Mouse (Mus musculus): Measurements from ENCODE around the gene Pecam1.

DNA sequence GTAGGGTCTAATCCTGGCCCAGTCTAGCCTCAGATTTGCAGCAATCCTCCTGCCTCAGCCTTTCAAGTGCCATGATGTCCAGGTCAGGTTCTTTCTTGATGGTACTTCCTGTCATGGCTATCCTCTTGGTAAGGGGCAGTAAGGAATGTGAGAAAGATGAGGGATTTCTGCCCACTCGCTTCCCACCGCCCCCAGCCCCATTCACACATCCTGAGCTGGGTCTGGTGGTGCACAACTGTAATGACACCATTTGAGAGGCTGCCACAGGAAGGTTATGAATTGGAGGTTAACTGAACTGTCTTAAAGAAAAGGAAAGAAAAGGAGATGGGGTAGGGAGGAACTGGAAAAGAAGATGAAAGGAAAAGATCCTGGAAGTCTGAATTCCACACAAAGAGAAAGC is 84.6 kb downstream of the Pecam1 start:
- TF ChIP-seq CTCF (IDR thresholded peaks at IDR 0.05; ENCODE audit: insufficient read depth, low read length): no peak
- no peak for TF ChIP-seq POLR2A (IDR thresholded peaks at IDR 0.05; ENCODE audit: borderline replicate concordance, extremely low read depth, low read depth, low read length)
